ENCODE assay signal across 8 mouse cellular contexts in the genomic region with DNA sequence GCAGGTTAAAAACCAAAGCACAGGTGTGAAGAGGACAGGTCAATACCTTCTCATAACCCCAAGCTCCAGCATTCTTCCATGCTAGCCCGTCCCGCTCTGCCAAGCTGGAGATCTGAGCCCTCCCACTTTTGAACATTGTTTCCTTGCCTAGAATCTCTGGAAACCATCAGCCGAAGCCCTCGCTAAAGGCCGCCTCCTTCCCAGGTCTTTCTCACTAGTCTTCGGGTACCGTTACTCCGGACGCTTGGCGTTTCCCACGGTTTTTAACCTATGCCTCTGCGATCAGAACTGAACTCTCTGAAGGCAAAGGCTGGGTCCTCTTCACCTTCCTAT. TPM values are rescaled to one million over a fixed set of nuclear protein-coding genes. Genes with fewer than 3 reads are reported as not detected.
A peak's percentile ranks its signal among the peaks of the same experiment; 100 is the strongest.
DNase-seq lines count a peak whose midpoint lies in the region; ATAC-seq and TF ChIP-seq lines count a peak whose summit lies in the region.

No protein-coding gene starts in this region.

- H3K4me1 ChIP-seq in lung, adult 2 months (ENCODE audit: control insufficient read depth, insufficient read depth, low read length) = peaks cover 12% of the 10 kb centered on the region
- peaks cover 32% of the 10 kb centered on the region for H3K4me1 ChIP-seq in liver, embryonic 15.5 days (replicated peaks)

- intact Hi-C loops in gastrocnemius, postnatal 36 days (cut with DNase I) = no loop called here

- H3K9ac ChIP-seq in liver, embryonic 15.5 days = peak overlapping the region; percentile 87

- under 1% methylated on average over 12 of the region's 12 CpGs for WGBS in lung, adult 2 months
- under 1% methylated on average over 12 of the region's 12 CpGs for WGBS in liver, embryonic 15.5 days (ENCODE audit: insufficient replicate concordance)

- no peak for TF ChIP-seq POLR2A in lung, adult 2 months (IDR thresholded peaks at IDR 0.05; ENCODE audit: borderline replicate concordance, extremely low read depth, low read depth, low read length)

- H3K4me2 ChIP-seq in liver, embryonic 15.5 days = peak overlapping the region; percentile 84

- ATAC-seq in liver, embryonic 15.5 days (ENCODE audit: insufficient read depth) = no peak

- H3K27ac ChIP-seq in liver, embryonic 15.5 days (replicated peaks) = peak overlapping the region; percentile 88

- peaks cover 5% of the 10 kb centered on the region; the same call in 1 of the 2 replicates for H3K27me3 ChIP-seq in liver, embryonic 15.5 days

- no peak for TF ChIP-seq CTCF in lung, adult 2 months (IDR thresholded peaks at IDR 0.05; ENCODE audit: insufficient read depth, low read length)

- no peak for DNase-seq in lung, adult 2 months
- no peak for DNase-seq in lung, postnatal 36 days
- peak; percentile 26 for DNase-seq in brain, adult 2 months (ENCODE audit: low read depth, low spot score)
- DNase-seq in heart, postnatal 4 days = peak; percentile 25
- no peak for DNase-seq in gastrocnemius, postnatal 36 days
- DNase-seq in layer of hippocampus, postnatal 14 days (ENCODE audit: low spot score in 2 of 2) = no peak
- no peak for DNase-seq in layer of hippocampus, adult 8-10 months (ENCODE audit: low spot score in 2 of 2)

- H3K4me3 ChIP-seq in lung, adult 2 months (replicated peaks; ENCODE audit: extremely low read depth, low read depth, low read length) = peak overlapping the region; percentile 99
- H3K4me3 ChIP-seq in liver, embryonic 15.5 days (replicated peaks) = peak overlapping the region; percentile 89

- peaks cover 30% of the 10 kb centered on the region for H3K36me3 ChIP-seq in liver, embryonic 15.5 days (replicated peaks)

- H3K9me3 ChIP-seq in liver, embryonic 15.5 days (replicated peaks) = no peaks in the 10 kb centered on the region

RNA-seq across cellular contexts. Expression of a gene that starts 0.7 kb away (rescaled TPM):
- polyA plus RNA-seq in lung, adult 2 months (2012; rRNA removed) = 51.6 and 57.4 TPM in 2 replicates
- 10 to 100 TPM; 58.2 to 59.1 TPM for total RNA-seq in heart, postnatal 4 days (2021)
- 67.7 and 69.9 TPM in 2 replicates for polyA plus RNA-seq in liver, embryonic 15.5 days (2015; fragmentation: Nextera tagmentation; extraction: Ambion mirVana)
- 10 to 100 TPM; 33.2 TPM for total RNA-seq in gastrocnemius, postnatal 36 days (2021)
- 10 to 100 TPM; 63.6 to 63.7 TPM for total RNA-seq in layer of hippocampus, postnatal 14 days (2021)
- total RNA-seq in layer of hippocampus, adult 8-10 months (2022) = 10 to 100 TPM; 58.7 to 73.1 (median 64.3) TPM

RNA-seq across cellular contexts. Expression of a gene that starts 15.9 kb away (rescaled TPM):
- polyA plus RNA-seq in lung, adult 2 months (2012; rRNA removed) = 40.5 and 54.4 TPM in 2 replicates
- 10 to 100 TPM; 29.6 to 30.6 TPM for total RNA-seq in heart, postnatal 4 days (2021)
- 21.1 and 24.1 TPM in 2 replicates for polyA plus RNA-seq in liver, embryonic 15.5 days (2015; fragmentation: Nextera tagmentation; extraction: Ambion mirVana)
- total RNA-seq in gastrocnemius, postnatal 36 days (2021) = 1 to 10 TPM; 7.5 to 7.9 TPM
- 10 to 100 TPM; 20.6 to 21.9 TPM for total RNA-seq in layer of hippocampus, postnatal 14 days (2021)
- total RNA-seq in layer of hippocampus, adult 8-10 months (2022) = 10 to 100 TPM; 15.0 to 20.8 (median 16.2) TPM

RNA-seq across cellular contexts. Expression of a gene that starts 31.7 kb away (rescaled TPM):
- polyA plus RNA-seq in lung, adult 2 months (2012; rRNA removed) = 0.27 and 0.40 TPM in 2 replicates
- total RNA-seq in heart, postnatal 4 days (2021) = 1 to 10 TPM; 1.1 to 1.4 TPM
- 3.2 and 4.2 TPM in 2 replicates for polyA plus RNA-seq in liver, embryonic 15.5 days (2015; fragmentation: Nextera tagmentation; extraction: Ambion mirVana)
- total RNA-seq in gastrocnemius, postnatal 36 days (2021) = 1 to 10 TPM; 1.8 to 2.1 TPM
- under 1 TPM in 1 of 2 experiments, not detected in 1; 0.12 TPM for total RNA-seq in layer of hippocampus, postnatal 14 days (2021)
- total RNA-seq in layer of hippocampus, adult 8-10 months (2022) = not detected

RNA-seq across cellular contexts. Expression of a gene that starts 47.1 kb away (rescaled TPM):
- polyA plus RNA-seq in lung, adult 2 months (2012; rRNA removed) = 1.4 and 4.6 TPM in 2 replicates
- total RNA-seq in heart, postnatal 4 days (2021) = 10 to 100 TPM; 51.2 to 55.4 TPM
- 0.13 and 0.22 TPM in 2 replicates for polyA plus RNA-seq in liver, embryonic 15.5 days (2015; fragmentation: Nextera tagmentation; extraction: Ambion mirVana)
- 10 to 100 TPM; 55.0 to 66.7 TPM for total RNA-seq in gastrocnemius, postnatal 36 days (2021)
- under 1 TPM; 0.09 to 0.12 TPM for total RNA-seq in layer of hippocampus, postnatal 14 days (2021)
- not detected for total RNA-seq in layer of hippocampus, adult 8-10 months (2022)

Comparison
In these comparisons a context has a peak if more than half of its experiments do, and no peak if none do; other contexts are left out.
1. DNase-seq: peak in brain, adult 2 months (single experiment) and heart, postnatal 4 days (single experiment); none in lung, adult 2 months (single experiment), lung, postnatal 36 days (single experiment), gastrocnemius, postnatal 36 days (0 of 2), layer of hippocampus, postnatal 14 days (0 of 2) and layer of hippocampus, adult 8-10 months (0 of 2).